Mouse (Mus musculus): Measurements from ENCODE around the gene Olfr1347. TPM values are rescaled to one million over a fixed set of nuclear protein-coding genes. Genes with fewer than 3 reads are reported as not detected.

The Olfr1347 gene
- polyA plus RNA-seq (2021; fragmentation: Nextera tagmentation): not detected in 2 replicates
- long read RNA-seq, experiment 1: 0 reads
- long read RNA-seq, experiment 2: 0 reads

DNA sequence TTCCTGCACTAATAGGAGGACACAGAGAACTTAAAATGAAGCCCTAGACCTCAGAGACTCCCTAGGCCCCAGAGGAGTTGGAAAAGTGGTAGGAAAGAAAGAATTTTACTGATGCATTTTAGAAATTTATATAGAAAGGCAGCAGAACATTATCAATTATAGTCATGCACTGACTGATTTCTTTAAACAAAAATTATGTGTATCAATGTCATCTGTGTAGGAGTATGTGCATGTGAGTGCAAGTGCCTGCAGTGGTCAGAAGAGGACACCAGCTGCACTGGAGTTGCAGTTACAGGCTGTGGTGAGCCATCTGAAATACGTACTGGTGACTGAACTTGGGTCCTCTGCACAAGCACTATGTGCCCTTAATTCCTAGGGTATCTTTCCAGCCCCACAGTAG is at the start of gene Olfr1347:
Gene Olfr1347 (minus strand): TSS at position 101 of the 400 bp plus-strand sequence.

DNA sequence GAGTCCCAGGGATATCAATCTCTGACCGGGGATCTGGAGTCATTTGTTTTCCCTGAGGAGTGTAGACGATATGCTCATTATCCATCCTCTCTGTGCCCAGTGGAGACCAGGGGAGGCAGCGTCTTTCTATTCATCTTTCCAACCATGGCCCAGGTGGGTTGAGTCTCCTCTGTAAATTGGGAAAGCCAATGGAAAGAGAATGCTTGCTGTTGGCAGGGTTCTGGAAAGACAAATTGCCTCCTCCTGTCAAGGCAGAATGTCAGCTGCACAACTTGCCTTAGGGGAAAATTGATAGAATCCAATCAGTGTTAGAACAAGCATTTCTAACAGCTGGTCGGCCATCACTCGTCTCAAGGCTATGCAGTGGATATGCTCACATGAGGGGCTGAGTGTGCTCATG is 23.3 kb upstream of the Olfr1347 start, which contains the start of gene Olfr1349:
Gene Olfr1349 (minus strand): TSS at position 101 of the 400 bp plus-strand sequence.

DNA sequence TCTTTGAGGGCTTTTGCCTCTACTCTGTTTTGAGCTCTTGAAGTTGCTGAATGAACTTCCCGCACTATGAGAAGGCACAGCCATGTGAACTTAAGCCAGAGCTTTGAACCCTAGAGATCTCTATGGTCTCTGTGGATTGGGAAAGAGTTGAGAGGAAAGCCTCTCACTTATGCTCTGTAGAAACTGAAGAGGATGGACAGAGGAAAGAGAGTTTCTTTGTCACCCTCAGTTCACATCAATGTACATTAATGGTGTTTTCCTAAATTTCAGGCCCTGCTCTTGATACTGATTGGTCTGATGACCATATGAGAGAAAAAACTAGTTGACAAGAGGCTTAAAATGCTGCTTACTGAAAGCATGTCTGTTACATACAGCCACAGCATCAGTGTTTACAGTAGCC is 9.1 kb upstream of the Olfr1347 start, which contains the start of gene Olfr1348:
Gene Olfr1348 (minus strand): TSS at position 101 of the 400 bp plus-strand sequence.

DNA sequence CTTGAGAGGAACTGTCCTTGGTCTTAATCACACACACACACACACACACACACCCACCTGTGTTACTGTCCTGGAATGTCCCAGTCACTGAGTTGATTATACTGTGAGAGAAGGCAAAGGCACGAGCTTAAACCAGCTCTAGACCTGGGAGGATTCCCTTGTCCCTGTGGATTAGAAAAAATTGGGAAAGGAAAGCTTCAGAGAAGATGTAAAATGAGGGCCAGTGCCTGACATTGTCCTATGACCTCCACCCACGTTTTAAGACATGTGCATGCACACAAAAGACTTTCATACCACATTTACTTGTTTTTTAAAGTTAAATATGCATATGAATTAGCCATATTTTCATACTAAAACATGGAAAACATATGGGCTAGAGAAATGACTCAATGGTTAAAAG is 12.7 kb downstream of the Olfr1347 start, which contains the start of gene Olfr5:
Gene Olfr5 (minus strand): TSS at position 101 of the 400 bp plus-strand sequence.

DNA sequence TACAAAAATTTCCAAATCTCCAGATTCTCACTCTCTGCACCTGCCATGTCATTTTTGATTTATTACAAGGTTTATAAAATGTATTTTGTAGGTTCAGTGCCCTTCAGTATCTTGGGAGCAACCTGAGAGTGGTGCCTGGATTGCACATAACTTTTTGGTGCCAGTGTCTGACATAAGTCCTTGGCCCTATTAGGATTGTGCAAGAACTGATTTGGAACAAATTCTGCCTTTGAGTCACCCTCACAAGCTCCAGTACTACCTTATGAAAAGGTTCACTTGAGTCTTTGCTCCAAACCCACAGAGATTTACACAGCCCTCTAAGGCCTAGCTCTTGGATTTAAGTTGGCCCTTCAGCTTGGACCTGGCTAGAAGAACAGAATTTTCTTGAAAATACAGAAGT is 32.6 kb downstream of the Olfr1347 start, which contains the start of gene Olfr1346:
Gene Olfr1346 (plus strand): TSS at position 151 of the 400 bp plus-strand sequence.

DNA sequence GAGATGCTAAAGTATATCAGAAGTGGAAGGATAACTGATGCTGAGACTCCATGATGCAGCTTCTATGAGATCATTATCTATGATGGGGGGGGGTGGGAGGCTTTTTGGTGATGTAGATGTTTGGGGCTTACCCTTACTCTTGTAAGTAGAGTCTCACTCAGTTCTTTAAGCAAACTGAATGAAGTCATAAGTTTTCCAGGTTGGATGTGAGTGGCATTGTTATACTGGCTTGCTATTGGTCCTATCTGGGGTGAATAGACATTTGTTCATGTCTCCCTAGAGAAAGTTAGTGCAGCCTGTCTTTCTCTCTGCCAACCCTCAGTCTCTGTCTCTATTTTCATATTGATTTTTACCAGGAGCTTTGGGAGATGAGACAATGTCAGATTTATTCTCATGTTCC is 43.7 kb downstream of the Olfr1347 start, which contains the start of gene Olfr1336:
Gene Olfr1336 (plus strand): TSS at position 301 of the 400 bp plus-strand sequence.

DNA sequence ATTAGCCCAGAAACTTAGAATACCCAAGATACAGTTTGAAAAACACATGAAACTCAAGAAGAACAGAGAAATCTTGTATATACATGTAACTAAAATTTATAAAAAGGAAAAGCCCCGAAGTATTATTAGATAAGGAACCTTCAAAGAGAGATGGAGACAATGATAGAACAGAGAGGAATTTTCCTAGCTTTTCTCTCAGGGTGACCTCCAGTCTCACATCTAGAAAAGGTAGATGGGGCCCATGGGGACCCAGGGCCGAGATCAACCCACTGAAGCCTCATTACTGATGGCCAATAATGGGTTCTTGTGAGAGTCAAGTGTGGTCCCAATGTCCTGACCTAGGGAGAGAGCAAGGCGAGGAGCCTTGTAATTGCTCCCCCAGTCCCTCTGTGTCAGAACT is 61.2 kb downstream of the Olfr1347 start, which contains the start of gene Olfr1344:
Gene Olfr1344 (plus strand): TSS at position 301 of the 400 bp plus-strand sequence.

Other genes starting within 250 kb of the Olfr1347 start
- gene Epp13, start 247.0 kb downstream of the Olfr1347 start, polyA plus RNA-seq (2021; fragmentation: Nextera tagmentation): not detected in 2 replicates
- gene Zfp667, start 213.2 kb downstream of the Olfr1347 start, polyA plus RNA-seq (2021; fragmentation: Nextera tagmentation): 7.6 and 11.4 TPM in 2 replicates
- 5.6 and 6.3 TPM in 2 replicates for gene Zfp583, start 168.5 kb downstream of the Olfr1347 start, polyA plus RNA-seq (2021; fragmentation: Nextera tagmentation)
- gene Gm3854, start 156.0 kb downstream of the Olfr1347 start, polyA plus RNA-seq (2021; fragmentation: Nextera tagmentation): 1.5 and 2.5 TPM in 2 replicates
- 2.7 and 4.1 TPM in 2 replicates for gene Zfp78, start 136.5 kb downstream of the Olfr1347 start, polyA plus RNA-seq (2021; fragmentation: Nextera tagmentation)
- 3.2 and 6.0 TPM in 2 replicates for gene Zfp28, start 116.5 kb downstream of the Olfr1347 start, polyA plus RNA-seq (2021; fragmentation: Nextera tagmentation)
- 4.0 and 5.4 TPM in 2 replicates for gene Smim17, start 101.0 kb downstream of the Olfr1347 start, polyA plus RNA-seq (2021; fragmentation: Nextera tagmentation)
- 0.09 TPM in 1 of 2 replicates, not detected in the other for gene Gm20715, start 89.5 kb downstream of the Olfr1347 start, polyA plus RNA-seq (2021; fragmentation: Nextera tagmentation)
- 1.1 and 1.2 TPM in 2 replicates for gene Olfr1344, start 61.1 kb downstream of the Olfr1347 start, polyA plus RNA-seq (2021; fragmentation: Nextera tagmentation)
- gene Olfr1336, start 43.6 kb downstream of the Olfr1347 start, polyA plus RNA-seq (2021; fragmentation: Nextera tagmentation): not detected in 2 replicates
- not detected in 2 replicates for gene Olfr1346, start 32.7 kb downstream of the Olfr1347 start, polyA plus RNA-seq (2021; fragmentation: Nextera tagmentation)
- gene Olfr5, start 12.8 kb downstream of the Olfr1347 start, polyA plus RNA-seq (2021; fragmentation: Nextera tagmentation): not detected in 2 replicates
- gene Olfr1348, start 9.0 kb upstream of the Olfr1347 start, polyA plus RNA-seq (2021; fragmentation: Nextera tagmentation): not detected in 2 replicates
- gene Olfr1349, start 23.2 kb upstream of the Olfr1347 start, polyA plus RNA-seq (2021; fragmentation: Nextera tagmentation): not detected in 2 replicates
- gene Olfr1350, start 65.1 kb upstream of the Olfr1347 start, polyA plus RNA-seq (2021; fragmentation: Nextera tagmentation): not detected in 2 replicates
- gene Zim1, start 196.7 kb upstream of the Olfr1347 start, polyA plus RNA-seq (2021; fragmentation: Nextera tagmentation): 0.65 and 0.99 TPM in 2 replicates
- 25.9 and 31.8 TPM in 2 replicates for gene Peg3, start 230.7 kb upstream of the Olfr1347 start, polyA plus RNA-seq (2021; fragmentation: Nextera tagmentation)
- 3.9 and 5.0 TPM in 2 replicates for gene Usp29, start 230.8 kb upstream of the Olfr1347 start, polyA plus RNA-seq (2021; fragmentation: Nextera tagmentation)